Mouse (Mus musculus) telencephalon, adult 2 months (tissue): Measurements from ENCODE around the gene Sema3a.
"Not testable (repeated sequence)": the region's sequence is repeated elsewhere in the genome, so short reads cannot be mapped to it uniquely, and the experiment has no call there.

Experiments used
- DNase-seq: peaks from one replicate; pipeline ENCODE4 v3.0.0-alpha.2; 2011; ENCODE audit warnings: low read depth, low spot score

Sema3a gene

DNA sequence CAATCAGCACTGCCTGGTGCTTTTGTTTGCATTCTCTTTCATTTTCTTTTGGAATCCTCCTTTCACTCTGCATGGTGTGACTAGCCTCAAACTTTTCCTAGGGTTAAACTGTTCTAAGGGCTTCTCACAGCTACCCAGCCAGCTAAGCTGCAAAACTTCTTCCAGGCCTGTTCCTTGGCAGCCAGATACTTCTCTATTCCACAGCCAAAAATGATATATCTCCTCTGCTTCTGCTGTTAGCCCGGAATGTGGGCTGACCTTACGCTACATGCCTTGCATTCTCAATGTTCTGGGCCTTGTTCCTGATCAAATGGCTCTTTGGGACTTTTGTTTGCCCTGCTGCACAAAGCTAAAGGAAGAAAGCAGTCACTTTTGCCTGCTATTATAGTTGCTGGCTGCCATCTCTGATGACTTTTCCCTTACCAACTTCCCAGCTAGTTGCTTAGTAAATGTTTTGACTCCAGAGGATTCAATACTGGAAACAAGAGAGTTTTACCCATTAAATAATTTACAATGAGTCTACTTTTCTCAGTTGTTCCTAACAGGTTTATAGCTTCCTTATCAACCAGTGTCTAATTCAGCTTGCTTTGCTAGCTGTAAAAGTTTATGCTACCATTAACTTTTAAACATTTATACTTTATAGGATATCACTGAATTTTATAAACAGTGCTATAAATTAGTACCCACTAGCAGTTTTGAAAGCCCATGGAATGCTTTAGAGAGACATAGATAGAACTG lies 422.4 kb downstream of the Sema3a start:
- DNase-seq = no peak

- no peak for DNase-seq
Observed at GRCm38 (mm10) chr5:13548210-13548554, 423.0 kb downstream of the Sema3a start.

DNA sequence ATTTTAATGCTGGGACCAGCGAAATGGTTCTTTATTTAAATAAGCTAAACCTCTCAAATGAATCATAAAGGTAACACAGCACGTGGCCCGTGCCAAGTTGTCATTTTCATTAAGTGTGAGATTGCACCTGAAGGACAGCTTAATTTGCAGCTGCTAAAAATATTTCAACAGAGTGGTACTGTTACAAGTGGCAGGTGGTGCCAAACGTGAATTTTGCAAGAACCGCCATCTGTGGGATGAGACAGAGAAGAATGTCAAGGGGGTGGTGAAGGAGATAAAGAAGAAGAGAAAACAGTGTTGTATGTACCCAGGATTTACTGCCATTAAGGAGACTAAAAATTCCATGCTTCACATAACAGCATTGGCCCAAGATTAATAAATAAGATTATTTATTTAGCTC lies 423.9 kb downstream of the Sema3a start:
- DNase-seq = peak; percentile 6

DNA sequence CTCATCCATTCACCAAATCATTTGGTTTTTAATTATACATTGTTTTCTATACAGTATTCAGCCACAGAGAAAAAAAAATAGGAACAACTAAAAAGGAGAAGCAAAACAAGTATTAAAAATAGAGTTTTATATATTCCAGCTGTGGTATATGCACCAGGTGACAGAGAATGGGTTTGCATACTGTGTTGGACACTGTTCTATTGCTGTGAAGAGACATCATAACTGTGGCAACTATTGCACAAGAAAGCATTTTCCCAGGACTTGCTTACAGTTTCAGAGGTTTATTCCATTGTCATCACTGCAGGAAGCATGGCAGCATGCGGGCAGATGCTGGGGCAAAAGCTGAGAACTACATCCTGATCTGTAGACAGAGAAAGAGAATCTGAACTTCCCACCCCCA lies 425.7 kb downstream of the Sema3a start:
- no peak for DNase-seq

DNA sequence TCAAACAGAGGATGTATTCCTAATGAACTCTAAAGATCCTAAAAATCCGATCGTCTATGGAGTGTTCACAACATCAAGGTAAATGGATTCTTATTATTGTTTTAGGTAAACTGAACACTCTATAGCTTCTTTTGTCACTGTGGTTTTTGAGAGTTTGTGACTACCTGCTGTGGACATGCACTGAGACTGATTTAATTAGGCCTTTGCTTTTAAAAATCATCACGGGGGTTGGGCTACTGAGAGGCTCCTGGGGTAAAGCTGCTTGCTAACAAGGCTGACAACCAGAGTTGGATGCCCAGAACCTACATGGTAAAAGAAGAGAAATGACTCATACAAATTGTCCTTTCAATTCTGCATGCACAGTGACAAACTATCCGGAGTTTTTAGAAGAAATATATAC lies 432.0 kb downstream of the Sema3a start:
- DNase-seq = no peak

GRCm38 (mm10) chr5:13573867-13574266 lies 448.7 kb downstream of the Sema3a start:
- DNase-seq = no peak

- no peak for DNase-seq
Observed at GRCm38 (mm10) chr5:13579123-13579522, 453.9 kb downstream of the Sema3a start.

- DNase-seq = peak; percentile 13
Observed at GRCm38 (mm10) chr5:13585559-13586207, 460.5 kb downstream of the Sema3a start.

DNA sequence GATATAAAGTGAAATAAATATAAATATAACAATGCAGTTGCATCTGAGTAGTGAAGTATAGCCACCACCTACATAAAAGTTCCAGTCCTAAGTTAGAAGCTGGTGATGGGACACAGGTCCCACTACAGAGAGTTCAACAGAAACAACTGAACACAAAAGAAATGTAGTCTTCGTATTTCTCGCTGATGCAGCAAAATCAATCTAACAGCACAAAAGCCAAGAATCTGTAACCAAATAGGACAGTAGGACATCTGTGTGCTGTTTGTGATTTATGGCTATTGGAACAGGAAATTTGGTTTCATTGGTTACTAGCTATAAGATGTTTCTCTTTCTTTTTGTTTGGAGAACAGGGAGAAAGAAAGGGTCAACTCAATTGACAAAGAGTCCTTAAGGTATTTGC lies 469.2 kb downstream of the Sema3a start:
- DNase-seq = no peak

- DNase-seq = no peak
Observed at GRCm38 (mm10) chr5:13611631-13612030, 486.4 kb downstream of the Sema3a start.

GRCm38 (mm10) chr5:13612088-13612487 lies 486.9 kb downstream of the Sema3a start:
- no peak for DNase-seq

DNA sequence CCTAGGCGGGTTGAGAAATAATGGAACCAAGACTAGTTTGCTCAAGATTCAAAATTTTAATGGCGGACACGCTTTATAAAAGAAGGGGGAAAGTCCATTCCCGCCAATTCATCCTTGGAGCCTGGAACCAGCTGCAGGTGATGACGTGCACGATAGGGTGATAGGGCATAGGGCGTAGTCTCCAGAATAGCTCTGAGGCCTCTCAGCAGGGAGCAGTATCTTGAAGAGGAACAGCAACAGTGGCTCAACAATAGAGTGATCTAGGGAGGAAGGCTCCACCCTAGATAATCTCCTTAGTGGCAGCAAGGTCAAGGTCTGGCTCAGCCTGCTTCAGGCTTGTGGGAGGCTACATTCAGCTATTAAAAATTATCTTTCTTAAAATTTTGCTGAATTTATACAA lies 489.4 kb downstream of the Sema3a start:
- not testable (repeated sequence) for DNase-seq

DNA sequence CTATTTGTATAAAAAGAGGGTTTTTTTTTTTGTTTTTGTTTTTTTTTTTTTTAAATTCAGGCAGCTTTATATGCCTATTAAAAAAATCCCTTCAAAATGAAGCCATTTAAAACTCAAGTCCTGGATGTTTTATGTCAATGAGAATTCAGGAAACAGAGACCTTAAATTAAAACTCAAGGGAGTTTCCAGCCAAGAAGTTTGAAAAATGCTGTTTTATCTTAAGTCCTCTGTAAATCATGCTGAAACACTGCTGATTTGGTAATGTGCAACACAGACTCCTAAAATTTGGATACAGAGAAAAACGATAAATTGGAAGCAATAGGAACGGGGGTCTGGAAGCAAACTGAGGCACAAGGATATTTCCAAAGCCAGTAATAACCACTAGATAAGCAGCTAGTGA lies 490.7 kb downstream of the Sema3a start:
- no peak for DNase-seq

GRCm38 (mm10) chr5:13622578-13622977 lies 497.4 kb downstream of the Sema3a start:
- no peak for DNase-seq

GRCm38 (mm10) chr5:13624754-13625153 lies 499.5 kb downstream of the Sema3a start:
- DNase-seq = no peak

GRCm38 (mm10) chr5:13626093-13626492 lies 500.9 kb downstream of the Sema3a start:
- DNase-seq = no peak

DNA sequence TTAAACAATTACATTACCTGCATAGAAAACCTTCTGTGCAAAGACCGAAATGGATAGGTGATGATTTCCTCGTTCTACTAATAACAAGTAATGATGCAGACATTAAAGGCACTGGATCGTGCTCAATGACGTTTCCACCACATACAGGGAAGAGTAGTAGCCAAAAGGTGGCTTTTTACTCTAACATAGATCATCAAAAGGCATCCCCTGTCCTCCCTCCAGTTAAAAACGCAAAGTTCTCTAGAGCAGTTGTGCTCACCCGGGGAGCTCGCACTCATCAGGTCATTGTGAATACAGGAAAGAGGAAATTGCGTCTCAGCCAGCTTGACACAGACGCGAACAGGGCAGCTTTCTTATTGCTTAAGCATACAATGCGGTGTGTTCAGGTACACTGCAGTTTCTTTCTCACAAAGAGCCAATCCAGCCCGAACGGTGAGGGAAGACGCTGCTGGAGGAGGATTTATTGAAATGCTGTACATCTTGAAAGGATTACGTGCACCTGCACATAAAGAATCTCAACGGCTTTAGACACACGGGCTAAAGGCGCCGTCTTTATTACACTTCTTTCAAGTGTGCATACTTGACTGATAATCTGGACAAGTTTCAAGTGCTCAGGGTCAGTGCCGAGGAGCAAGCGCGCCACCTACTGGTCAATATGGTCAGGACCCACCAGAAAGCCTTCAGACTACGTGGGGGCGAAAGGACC lies 503.5 kb downstream of the Sema3a start:
- peak; percentile 57 for DNase-seq

DNA sequence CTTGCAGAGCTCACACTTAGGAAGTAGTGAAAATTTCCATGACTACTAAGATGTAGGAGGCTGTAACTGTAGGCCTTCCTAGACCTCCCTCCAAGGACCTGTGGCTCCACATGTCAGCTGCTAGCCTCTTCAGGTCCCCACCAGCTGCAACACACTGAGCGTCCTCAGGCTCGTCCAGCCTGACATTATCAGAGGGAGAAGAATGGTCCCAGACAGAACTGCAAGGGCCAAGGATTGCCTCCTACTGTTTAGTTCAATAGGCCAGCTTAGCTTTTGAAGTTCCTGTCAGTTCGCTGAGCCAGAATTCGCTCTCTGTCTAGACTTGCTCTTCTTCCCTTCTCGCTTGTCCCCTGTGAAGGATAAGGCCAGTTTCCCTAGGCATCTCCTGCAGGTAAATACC lies 504.7 kb downstream of the Sema3a start:
- DNase-seq = no peak

DNA sequence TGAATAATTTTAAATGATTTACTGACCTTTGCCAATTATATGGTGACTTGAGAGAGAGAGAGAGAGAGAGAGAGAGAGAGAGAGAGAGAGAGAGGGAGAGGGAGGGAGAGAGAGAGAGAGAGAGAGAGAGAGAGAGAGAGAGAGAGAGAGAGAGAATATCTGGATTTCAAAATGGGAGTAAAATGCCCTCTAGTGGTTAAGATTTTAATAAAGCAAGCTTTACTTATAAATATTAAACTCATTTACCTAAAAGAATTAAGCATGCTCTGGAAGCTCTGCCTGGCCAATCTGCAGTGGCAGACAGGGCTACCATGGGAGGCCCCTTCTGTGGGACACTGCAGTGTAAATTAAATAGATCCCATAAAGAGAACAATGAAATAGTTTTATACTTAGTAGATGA lies 505.5 kb downstream of the Sema3a start:
- DNase-seq = no peak

- DNase-seq = no peak
Observed at GRCm38 (mm10) chr5:13636237-13636636, 511.0 kb downstream of the Sema3a start.
